Mouse (Mus musculus): ENCODE measurements around the gene Cd40lg.

DNA sequence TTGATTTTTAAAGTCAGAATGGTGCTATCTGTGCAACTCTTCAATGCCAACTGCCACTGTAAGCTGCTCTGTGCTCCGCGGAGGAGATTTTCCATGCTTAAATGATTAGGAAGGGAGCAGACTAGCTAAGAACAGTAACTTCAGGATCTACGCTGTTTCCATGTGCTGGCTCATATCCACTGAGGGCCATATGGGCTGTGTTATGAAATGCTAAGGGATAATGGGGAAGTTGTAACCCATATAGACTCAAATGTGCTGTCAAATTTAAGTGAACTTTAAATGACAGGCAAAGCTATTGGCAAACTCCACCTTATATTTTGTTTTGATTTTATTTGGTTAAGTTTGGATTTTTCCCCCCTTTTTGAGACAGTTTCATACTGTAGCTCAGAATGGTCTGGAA lies 919 bp downstream of the Cd40lg start:
- TF ChIP-seq CTCF (IDR thresholded peaks at IDR 0.05; ENCODE audit: insufficient read depth, low read length) (no peak), POLR2A (IDR thresholded peaks at IDR 0.05; ENCODE audit: borderline replicate concordance, extremely low read depth, low read depth, low read length) (no peak)
